Mouse (Mus musculus): ENCODE data around the gene Bpifb5. TPM values are rescaled to one million over a fixed set of nuclear protein-coding genes. Genes with fewer than 3 reads are reported as not detected.
A peak's percentile ranks its signal among the peaks of the same experiment; 100 is the strongest.
"Not testable (repeated sequence)": the region's sequence is repeated elsewhere in the genome, so short reads cannot be mapped to it uniquely, and the experiment has no call there.

Gene Bpifb5
- not detected for total RNA-seq (2021)
- long read RNA-seq, experiment 1 = 0 reads
- long read RNA-seq, experiment 2 = 0 reads

GRCm38 (mm10) chr2:154223265-154223916 is at the start of gene Bpifb5:
Gene Bpifb5 (plus strand): TSS chr2:154223742.
- DNase-seq (ENCODE audit: low spot score in 2 of 2) = no peak

GRCm38 (mm10) chr2:154181900-154182299 is 41.6 kb upstream of the Bpifb5 start:
- DNase-seq (ENCODE audit: low spot score in 2 of 2) = not testable (repeated sequence)

DNA sequence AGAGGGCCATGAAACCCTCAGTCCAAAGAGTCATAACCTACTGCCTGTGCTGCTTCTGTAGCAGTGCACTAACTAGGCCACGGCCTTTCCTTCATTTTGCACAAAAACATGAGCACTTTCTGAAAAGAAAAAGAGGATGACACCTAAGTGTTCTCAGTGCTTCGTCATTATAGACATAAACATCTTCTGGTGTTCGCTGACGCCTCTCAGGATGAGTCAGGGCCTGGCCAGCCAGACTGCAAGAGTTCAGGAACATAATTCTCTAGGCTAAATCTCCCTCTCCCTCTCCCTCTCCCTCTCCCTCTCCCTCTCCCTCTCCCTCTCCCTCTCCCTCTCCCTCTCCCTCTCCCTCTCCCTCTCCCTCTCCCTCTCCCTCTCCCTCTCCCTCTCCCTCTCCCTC is 40.5 kb upstream of the Bpifb5 start:
- DNase-seq (ENCODE audit: low spot score in 2 of 2) = peak; percentile 28 to 37

DNA sequence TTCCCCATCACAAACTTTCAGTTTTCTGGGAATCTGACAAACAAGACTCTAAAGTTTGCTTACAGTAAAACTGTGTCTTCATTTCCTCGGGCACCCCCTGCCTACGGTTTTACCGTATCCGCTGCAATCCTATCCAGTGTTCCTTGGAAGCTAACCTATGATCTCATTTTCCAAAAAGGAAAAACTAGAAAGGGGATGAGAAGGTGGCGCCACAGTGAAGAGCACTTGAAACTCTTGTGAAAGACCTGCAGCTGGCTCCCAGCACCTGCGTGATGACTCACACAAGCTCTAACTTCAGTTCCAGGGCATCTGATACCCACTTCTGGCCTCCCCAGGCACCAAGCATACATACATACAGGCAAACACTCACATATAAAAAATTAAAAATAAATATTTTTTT is 38.2 kb upstream of the Bpifb5 start:
- no peak for DNase-seq (ENCODE audit: low spot score in 2 of 2)

DNA sequence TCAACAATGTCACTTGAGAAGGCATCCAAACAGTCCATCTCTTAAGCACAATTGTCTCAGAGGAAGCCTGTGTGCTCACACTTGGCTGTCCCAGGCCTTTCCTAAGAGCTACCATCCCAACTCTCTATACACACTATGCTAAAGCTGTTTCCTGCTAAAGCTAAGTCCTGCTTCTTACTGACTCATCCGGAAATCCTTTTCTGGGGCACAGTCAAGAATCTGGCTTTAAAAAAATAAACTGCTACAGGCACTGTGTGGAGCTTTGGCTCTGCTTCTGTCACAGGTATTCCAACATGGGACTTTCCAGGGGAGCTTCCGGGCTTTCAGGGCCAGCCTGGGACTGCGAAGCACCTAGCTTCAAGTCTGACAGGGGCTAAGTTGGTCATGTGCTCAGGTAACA is 37.8 kb upstream of the Bpifb5 start:
- DNase-seq (ENCODE audit: low spot score in 2 of 2) = no peak

DNA sequence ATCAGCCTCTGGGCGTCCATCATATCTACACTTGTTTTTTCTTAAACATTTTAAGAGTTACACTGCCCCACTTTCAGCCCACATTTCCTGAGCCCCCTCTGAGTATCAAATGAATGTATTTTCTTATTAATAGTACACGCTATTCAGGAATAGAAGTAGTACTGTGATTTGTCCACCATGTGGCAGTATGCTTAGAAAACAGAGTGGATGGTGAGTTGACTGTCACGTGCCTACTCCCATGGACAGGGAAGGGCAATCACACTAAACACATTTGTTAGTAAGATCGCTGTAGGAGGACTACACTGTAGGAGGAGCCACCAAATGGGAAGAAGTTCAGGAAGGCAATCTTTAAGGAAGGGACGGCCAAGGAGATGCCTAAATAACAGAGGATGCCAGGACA is 36.1 kb upstream of the Bpifb5 start:
- no peak for DNase-seq (ENCODE audit: low spot score in 2 of 2)

DNA sequence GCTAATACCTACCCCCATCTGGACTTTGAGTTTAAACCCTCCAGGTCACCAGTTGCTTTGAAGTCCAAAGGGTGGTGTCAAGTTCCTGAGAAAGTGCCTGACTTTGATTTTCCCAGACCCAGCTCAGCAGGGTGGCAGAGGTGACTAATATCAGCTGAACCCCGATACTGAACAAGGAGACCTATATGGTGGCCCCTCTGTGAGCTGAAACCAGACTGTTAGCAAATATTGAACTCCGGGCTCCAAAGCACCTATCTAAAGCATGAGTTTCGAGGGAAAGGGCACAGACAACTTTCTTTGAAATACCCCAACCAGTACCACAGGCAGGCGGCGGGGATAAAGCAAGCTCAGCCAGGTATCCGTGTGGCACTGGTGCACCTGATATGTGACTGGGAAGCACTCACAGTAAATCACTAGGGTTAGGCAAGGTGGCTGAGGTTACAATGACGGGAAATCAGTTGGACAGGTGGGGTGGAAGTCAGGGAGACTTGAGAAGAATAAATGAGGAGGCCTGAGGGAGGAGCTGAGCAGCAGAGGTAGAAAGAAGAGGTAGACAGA is 33.6 kb upstream of the Bpifb5 start:
- no peak for DNase-seq (ENCODE audit: low spot score in 2 of 2)

DNA sequence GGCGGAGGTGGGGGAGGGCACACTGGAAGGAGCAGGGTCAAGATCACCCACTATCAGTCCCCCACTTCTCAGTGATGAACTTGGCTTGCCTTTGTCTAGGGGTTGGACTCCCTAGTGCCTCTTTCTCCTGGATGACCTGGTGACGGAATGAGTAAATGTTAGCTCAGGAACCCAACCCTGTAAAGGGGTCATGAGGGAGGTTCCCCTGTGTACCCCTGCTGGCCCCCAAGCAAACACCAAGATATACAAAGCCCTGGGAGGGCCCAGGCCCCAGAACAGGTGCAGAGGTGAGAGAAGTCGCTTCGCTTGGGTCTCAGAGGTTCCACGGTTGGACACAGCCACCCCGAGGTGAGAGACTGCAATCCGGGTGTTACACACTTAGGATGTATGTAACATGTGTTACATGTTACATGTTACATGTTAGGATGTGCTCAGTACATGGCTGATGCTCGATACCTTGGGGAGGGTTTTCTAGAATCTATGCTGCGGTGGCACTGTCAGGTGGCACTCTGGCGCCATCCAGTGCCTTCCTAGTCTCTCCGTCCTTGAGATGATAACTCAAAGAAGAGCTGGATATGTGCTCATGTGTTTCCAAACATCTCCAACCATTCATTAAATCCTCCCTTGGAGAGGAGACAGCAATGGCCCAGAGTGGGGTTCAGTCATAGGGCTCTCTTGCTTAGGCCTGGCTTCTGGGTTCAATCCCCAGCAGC is 32.8 kb upstream of the Bpifb5 start, which contains the start of gene Bpifb1:
Gene Bpifb1, plus strand, starts transcription at position 273 of the 713 bp plus-strand sequence.
- no peak for DNase-seq (ENCODE audit: low spot score in 2 of 2)

- no peak for DNase-seq (ENCODE audit: low spot score in 2 of 2)
Observed at GRCm38 (mm10) chr2:154192141-154192540, 31.4 kb upstream of the Bpifb5 start.

- no peak for DNase-seq (ENCODE audit: low spot score in 2 of 2)
Observed at GRCm38 (mm10) chr2:154193071-154193470, 30.5 kb upstream of the Bpifb5 start.

GRCm38 (mm10) chr2:154193994-154194504 is 29.5 kb upstream of the Bpifb5 start:
- DNase-seq (ENCODE audit: low spot score in 2 of 2) = no peak

GRCm38 (mm10) chr2:154197036-154197435 is 26.5 kb upstream of the Bpifb5 start:
- DNase-seq (ENCODE audit: low spot score in 2 of 2) = no peak

DNA sequence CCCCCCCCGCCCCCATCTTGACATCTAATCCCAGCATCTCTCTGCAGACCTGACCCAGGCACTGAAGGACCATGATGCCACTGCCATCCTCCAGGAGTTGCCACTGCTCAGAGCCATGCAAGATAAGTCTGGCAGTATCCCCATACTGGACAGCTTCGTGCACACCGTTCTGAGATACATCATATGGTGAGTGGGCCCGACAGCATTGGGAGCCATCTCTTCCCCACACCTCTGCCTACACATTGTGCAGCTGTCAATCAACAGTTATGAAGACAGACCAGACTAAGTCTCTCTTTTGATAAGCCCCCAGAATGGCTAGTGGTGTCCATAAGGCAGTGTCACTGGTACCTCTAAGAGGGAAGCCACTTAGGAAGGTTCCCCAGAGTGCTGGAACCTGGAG is 18.9 kb upstream of the Bpifb5 start:
- DNase-seq (ENCODE audit: low spot score in 2 of 2) = peak in 1 of 2 experiments; percentile 17

DNA sequence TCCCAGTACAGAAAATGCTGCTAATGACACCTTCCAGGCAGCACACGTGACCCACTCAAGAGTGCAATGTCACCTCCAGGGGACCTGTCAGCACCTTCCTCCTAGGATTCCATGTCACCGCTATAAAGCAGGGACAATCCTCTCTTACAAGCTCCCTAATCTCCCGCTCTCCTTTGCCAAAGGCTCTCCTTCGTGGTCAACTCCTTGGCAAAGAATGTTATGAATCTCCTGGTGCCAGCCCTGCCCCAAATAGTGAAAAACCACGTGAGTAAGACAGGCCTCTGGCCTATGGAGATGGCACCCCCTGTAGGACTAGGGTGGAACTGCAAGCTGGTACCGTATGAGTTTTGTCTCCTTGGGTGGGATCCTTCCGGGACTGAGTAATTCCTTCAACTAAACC is 16.6 kb upstream of the Bpifb5 start:
- no peak for DNase-seq (ENCODE audit: low spot score in 2 of 2)

- DNase-seq (ENCODE audit: low spot score in 2 of 2) = peak in 1 of 2 experiments; percentile 21
Observed at GRCm38 (mm10) chr2:154209112-154209511, 14.4 kb upstream of the Bpifb5 start.

DNA sequence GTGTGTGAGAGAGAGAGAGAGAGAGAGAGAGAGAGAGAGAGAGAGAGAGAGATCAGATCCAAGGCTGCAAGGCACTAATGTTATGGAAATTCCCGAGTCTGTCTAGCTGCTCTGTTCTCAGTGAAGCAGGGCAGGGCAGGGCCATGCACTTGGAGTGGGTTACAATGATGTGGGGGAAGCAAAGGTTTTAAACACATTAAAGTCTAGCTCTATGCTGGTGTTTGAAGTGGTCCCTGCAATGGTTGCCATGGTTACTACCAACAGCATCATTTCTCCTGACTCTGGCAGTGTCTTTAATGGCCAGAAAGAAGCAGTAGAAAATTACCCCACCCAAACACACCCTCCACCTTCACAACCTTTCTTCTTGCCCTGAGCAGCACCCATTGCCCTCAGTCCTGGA is 12.4 kb upstream of the Bpifb5 start:
- DNase-seq (ENCODE audit: low spot score in 2 of 2) = no peak

GRCm38 (mm10) chr2:154211881-154212280 is 11.7 kb upstream of the Bpifb5 start:
- peak; percentile 65 to 77 for DNase-seq (ENCODE audit: low spot score in 2 of 2)

- DNase-seq (ENCODE audit: low spot score in 2 of 2) = peak; percentile 73 to 77
Observed at GRCm38 (mm10) chr2:154215191-154215590, 8.4 kb upstream of the Bpifb5 start.

DNA sequence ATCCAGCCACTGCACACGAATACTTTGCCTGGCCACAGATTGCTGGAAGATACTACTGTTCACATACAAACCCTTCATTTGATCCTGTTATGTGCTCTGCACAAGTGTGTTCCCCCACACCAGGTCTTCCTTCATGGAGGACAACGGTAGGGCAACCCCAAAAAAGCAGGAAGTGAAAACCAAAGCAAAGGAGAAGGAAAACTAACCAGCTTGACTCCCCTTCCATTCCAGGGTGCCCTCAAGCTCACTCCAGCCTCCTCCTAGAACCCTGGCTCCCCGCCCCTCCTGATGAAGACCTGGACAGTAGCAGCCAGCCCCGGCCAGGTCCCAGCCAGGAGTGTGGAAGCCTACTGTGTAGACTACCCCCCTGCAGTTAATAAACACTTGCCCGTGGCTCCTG is 3.6 kb upstream of the Bpifb5 start:
- DNase-seq (ENCODE audit: low spot score in 2 of 2) = no peak

- no peak for DNase-seq (ENCODE audit: low spot score in 2 of 2)
Observed at GRCm38 (mm10) chr2:154223917-154224273, 353 bp downstream of the Bpifb5 start.

GRCm38 (mm10) chr2:154226991-154227390 is 3.4 kb downstream of the Bpifb5 start:
- no peak for DNase-seq (ENCODE audit: low spot score in 2 of 2)

DNA sequence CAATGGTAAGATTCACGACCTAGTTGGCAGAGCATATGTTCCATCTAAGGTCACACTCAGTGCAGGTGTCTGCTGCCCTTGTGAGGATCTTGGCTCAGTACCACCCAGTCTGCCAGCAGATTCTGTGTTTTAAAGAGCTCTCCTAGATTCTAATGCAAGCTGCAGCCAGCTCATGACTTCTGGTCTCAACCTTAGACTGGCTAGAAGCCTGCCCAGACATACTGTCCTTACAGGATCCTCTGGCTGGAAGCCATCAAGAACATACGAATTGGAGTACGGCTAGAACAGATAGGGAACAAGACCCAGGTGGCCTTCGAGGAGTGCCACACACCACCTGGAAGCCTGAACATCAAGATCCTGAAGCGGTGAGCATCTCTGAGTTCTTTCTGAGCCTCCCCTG is 4.3 kb downstream of the Bpifb5 start:
- no peak for DNase-seq (ENCODE audit: low spot score in 2 of 2)
